Mouse (Mus musculus): ENCODE results near the gene Hoxa7. TPM values are rescaled to one million over a fixed set of nuclear protein-coding genes. Genes with fewer than 3 reads are reported as not detected.

Gene Hoxa7
- polyA plus RNA-seq, 1 experiment, result not detected

DNA sequence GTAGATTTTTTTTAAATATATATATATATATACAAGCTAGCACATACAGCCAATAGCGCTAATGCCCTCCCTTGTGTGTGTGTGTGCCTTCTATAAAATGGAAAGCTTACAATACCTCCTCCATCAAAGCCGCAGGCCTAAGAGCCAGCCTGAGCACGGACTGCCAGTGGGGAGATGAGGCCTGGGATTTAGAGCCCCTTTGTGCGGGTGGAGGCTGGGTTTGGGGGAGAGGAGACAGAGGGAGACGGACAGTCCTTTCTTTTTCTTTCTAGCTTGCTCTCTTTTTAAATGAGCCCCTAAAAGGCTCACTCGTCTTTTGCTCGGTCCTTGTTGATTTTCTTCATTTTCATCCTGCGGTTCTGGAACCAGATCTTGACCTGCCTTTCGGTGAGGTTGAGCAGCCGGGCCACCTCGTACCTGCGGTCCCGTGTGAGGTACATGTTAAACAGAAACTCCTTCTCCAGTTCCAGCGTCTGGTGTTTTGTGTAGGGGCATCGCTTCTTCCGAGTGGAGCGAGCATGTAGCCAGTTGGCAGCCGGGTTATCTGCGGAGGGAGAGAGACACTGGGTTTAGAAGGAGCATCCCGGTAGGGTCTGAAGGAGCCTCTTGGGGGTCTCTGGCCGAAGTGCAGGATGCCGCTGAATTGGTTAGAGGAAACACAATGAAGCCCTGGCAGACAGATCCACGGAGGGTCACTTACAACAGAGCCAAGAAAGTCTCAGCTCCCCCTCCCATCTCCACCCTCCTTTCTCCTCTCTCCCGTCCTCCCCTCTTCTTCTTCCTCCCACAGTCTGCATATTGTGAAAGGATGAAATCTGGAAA lies 2.5 kb upstream of the Hoxa7 start:
- Histone ChIP-seq H3K4me1 (ENCODE audit: control insufficient read depth, insufficient read depth, low read length) (peaks cover 6% of the 10 kb centered on the region), H3K4me3 (ENCODE audit: insufficient read depth, low read depth, low read length) (no peak overlapping the region), H3K27ac (ENCODE audit: insufficient read depth, low read depth, low read length) (no peak overlapping the region)
- TF ChIP-seq CTCF (IDR thresholded peaks at IDR 0.05; ENCODE audit: insufficient read depth, low read depth, low read length) (no peak), POLR2A (IDR thresholded peaks at IDR 0.05; ENCODE audit: insufficient read depth, low read depth, low read length) (no peak)
- 5% methylated on average over 24 of the region's 24 CpGs for WGBS

DNA sequence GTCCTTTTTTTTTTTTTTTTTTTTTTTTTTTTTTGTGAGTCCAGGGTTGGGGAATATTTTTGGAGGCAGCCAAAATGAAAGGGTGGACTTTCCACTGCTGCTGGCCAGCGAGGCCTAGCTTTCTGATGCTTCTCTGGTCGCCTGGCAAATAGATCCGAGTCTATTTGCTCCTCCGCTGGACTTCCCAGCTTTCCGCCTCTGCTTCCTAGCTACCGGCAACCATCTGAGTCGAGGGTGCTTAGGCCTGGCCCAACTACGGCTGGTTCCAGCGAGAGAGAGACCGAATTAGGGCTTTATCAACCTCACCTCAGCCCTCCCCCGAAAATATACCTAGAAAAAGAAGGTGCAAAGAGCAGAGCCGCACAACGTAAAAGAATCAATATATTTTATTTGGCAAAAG lies 1.1 kb upstream of the Hoxa7 start:
- Histone ChIP-seq H3K4me3 (ENCODE audit: insufficient read depth, low read depth, low read length) (no peak overlapping the region), H3K27ac (ENCODE audit: insufficient read depth, low read depth, low read length) (no peak overlapping the region), H3K4me1 (ENCODE audit: control insufficient read depth, insufficient read depth, low read length) (peaks cover 6% of the 10 kb centered on the region)
- WGBS, result 28% methylated on average over 13 of the region's 13 CpGs
- TF ChIP-seq CTCF (IDR thresholded peaks at IDR 0.05; ENCODE audit: insufficient read depth, low read depth, low read length) (no peak), POLR2A (IDR thresholded peaks at IDR 0.05; ENCODE audit: insufficient read depth, low read depth, low read length) (no peak)

DNA sequence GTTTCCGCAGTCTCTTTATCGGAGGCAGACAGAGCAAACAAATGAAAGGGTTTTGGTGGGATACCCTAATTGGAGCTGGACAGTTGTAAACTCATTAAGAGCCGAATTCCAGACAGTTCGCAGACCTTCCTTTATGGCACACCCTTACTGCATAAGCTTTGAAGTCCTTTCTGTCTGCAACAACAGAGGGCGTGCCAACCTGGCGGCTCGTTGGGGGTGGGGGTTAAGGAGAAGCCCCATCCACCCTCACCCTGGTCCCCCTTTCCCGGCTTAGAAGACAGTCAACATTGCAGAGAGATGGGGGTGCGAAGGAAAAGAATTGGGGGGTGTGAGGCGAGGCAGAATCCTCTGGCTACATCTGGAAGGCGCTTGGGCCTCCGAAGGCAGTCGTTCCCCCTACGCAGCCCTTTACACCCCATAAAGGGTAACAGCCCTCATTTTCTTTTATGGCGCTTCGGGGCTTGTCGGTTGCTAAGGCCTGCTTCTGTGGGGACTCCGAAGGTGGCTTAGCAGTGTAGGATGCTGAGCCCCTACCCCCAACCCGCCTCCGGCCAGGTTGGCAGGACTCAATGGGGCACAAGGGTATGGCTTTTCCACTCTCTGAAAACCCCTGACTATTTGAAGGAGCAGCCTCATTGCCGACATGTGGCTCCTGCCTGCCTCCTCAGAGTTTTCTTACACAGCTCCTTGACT lies 485 bp upstream of the Hoxa7 start:
- Histone ChIP-seq H3K4me1 (ENCODE audit: control insufficient read depth, insufficient read depth, low read length) (peaks cover 6% of the 10 kb centered on the region), H3K4me3 (ENCODE audit: insufficient read depth, low read depth, low read length) (no peak overlapping the region), H3K27ac (ENCODE audit: insufficient read depth, low read depth, low read length) (no peak overlapping the region)
- TF ChIP-seq POLR2A (IDR thresholded peaks at IDR 0.05; ENCODE audit: insufficient read depth, low read depth, low read length), result no peak
- no peak for TF ChIP-seq CTCF (IDR thresholded peaks at IDR 0.05; ENCODE audit: insufficient read depth, low read depth, low read length)
- 8% methylated on average over 21 of the region's 21 CpGs for WGBS

DNA sequence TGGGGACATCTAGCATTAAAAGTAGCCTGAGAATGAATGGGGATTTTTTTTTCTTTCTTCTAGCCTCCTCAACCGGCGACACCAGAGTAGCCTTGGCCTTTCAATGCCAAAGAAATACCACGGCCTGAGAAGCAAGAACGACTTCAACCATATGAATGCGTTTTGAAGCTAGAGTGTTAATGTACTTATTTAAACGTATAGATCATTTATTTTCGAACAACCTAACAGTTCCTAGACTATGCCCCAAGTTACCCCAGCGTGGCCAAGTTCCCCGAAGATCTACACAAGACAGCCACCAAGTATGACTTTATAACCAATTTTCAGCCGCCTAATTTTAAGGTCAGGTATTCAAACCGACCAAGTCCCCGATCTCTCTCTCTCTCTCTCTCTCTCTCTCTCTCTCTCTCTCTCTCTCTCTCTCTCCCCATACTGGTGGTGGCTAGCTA lies 766 bp downstream of the Hoxa7 start:
- TF ChIP-seq CTCF (IDR thresholded peaks at IDR 0.05; ENCODE audit: insufficient read depth, low read depth, low read length) (no peak), POLR2A (IDR thresholded peaks at IDR 0.05; ENCODE audit: insufficient read depth, low read depth, low read length) (no peak)
- no peak overlapping the region for H3K27ac ChIP-seq (ENCODE audit: insufficient read depth, low read depth, low read length)
- peaks cover 6% of the 10 kb centered on the region for H3K4me1 ChIP-seq (ENCODE audit: control insufficient read depth, insufficient read depth, low read length)
- 12% methylated on average over 12 of the region's 12 CpGs for WGBS
- 0 out of 2 replicates have a peak overlapping the region, but pooled peaks have one; percentile 49 for H3K4me3 ChIP-seq (ENCODE audit: insufficient read depth, low read depth, low read length)

DNA sequence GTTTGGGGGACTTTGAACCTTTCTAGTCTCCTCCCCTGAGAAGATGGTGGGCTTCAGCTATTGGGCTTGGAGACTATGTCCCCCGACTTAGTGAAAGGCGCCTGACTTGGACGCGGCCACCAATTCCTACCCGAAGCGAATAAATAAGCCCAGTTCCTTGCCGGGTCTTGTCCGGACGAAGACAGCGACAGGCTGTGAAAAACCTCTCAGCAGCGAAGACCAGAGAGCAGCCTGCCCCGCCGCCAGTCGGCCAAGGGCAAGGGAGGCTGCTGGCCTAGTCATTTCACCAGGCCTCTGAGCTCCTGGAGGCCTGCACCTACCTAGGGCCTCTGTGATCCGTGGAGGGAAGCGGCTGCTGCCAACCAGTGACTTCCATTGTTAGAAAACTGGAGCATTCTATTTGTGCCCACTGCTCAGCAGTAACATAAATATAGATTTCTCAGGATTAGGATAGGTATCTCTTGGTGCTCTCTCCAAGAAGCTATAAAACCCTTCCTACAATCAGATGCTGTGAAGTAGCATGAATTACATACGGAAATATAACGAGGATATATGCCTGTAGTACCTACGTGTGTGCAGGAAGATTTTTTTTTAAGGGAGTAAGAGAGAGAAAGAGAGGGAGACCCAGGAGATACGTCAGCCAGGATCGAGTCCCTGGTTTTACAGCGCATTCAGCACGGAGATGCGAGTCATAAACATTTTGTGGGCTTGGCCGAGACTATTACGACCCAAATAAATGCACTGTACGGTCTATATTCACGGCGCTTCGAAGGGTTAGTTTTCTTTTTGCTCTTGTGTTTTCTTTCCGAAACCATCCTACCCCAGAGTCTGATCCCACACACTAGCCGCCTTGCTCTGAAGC lies 1.4 kb downstream of the Hoxa7 start:
- Histone ChIP-seq H3K4me3 (ENCODE audit: insufficient read depth, low read depth, low read length) (no peak overlapping the region), H3K27ac (ENCODE audit: insufficient read depth, low read depth, low read length) (no peak overlapping the region), H3K4me1 (ENCODE audit: control insufficient read depth, insufficient read depth, low read length) (peaks cover 6% of the 10 kb centered on the region)
- WGBS, result 23% methylated on average over 32 of the region's 32 CpGs
- TF ChIP-seq CTCF (IDR thresholded peaks at IDR 0.05; ENCODE audit: insufficient read depth, low read depth, low read length) (no peak), POLR2A (IDR thresholded peaks at IDR 0.05; ENCODE audit: insufficient read depth, low read depth, low read length) (no peak)

DNA sequence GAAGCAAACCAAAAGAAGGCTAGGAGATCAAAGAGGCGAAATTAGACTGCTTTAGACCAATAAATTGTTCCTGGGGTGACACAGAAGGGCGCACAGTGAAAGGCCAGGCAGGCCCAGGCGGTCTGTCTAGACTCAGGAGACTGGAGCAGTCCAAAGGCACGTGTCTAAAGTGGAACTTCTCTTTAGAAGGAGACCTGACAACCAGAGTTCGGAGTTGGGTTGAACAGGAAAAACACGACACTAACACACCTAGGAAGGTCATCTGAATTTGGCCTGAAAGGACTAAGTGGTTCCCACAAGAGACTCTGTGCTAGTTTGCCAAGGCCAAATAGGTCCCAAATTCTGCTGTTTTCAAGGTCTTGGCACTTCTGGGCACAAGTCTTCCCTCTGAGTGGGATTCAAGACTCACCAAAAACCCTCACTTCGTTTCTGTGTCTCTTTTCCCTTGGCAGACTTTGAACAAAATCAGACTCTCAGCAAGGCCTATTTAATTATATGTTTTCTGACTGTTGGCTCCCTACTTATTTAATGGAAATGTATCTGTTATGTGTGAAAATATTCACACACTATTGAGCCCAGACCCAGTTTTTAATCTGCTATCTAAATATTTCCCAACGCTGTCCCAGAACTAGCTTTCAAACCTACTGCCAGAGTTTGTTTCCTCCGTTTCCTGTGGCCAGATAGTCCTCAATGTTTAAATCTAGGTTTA lies 2.3 kb downstream of the Hoxa7 start:
- Histone ChIP-seq H3K27ac (ENCODE audit: insufficient read depth, low read depth, low read length) (no peak overlapping the region), H3K4me1 (ENCODE audit: control insufficient read depth, insufficient read depth, low read length) (peaks cover 6% of the 10 kb centered on the region), H3K4me3 (ENCODE audit: insufficient read depth, low read depth, low read length) (no peak overlapping the region)
- WGBS, result 37% methylated on average over 9 of the region's 9 CpGs
- no peak for TF ChIP-seq CTCF (IDR thresholded peaks at IDR 0.05; ENCODE audit: insufficient read depth, low read depth, low read length)

DNA sequence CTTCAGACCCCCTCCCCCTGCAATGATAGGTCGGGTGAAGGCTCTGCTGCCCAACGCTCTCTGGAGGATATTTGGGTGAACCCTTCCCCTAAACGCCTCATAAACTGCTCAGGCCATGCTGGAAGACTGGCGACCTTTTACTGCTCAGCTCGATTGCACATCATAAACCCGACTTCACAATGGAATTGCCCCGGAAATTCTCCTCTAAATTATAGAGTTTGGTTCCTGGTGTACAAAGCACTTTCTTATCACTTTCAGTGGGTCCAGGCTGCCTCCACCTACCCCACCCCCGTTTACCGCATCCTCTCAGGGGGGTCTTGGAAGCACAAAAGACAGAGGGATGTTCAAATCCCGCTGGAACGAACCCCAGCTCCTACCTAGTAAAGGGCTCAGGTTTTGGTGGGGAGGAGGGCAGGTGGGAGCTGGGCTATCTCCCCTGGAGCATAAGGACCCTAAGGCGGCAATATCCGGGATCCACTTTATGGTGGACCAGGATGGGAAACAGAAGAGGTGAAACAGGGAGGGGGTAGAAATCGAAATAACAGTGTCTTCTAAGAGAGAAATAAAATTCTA lies 2.9 kb downstream of the Hoxa7 start:
- no peak for TF ChIP-seq CTCF (IDR thresholded peaks at IDR 0.05; ENCODE audit: insufficient read depth, low read depth, low read length)
- TF ChIP-seq POLR2A (IDR thresholded peaks at IDR 0.05; ENCODE audit: insufficient read depth, low read depth, low read length), result no peak
- Histone ChIP-seq H3K4me3 (ENCODE audit: insufficient read depth, low read depth, low read length) (no peak overlapping the region), H3K4me1 (ENCODE audit: control insufficient read depth, insufficient read depth, low read length) (peaks cover 6% of the 10 kb centered on the region), H3K27ac (ENCODE audit: insufficient read depth, low read depth, low read length) (no peak overlapping the region)
- 11% methylated on average over 14 of the region's 14 CpGs for WGBS
